Mouse (Mus musculus) spleen, postnatal 10 days (tissue): ENCODE results near the gene Rhou.

Experiments used
- DNase-seq, 2 experiments: peaks; one replicate each; pipeline ENCODE4 v3.0.0; 2021 to 2022; ENCODE audit warnings: low spot score in 2 of 2

The Rhou gene

GRCm38 (mm10) chr8:123649483-123649882 lies 4.2 kb upstream of the Rhou start:
- DNase-seq: no peak

GRCm38 (mm10) chr8:123651390-123652098 lies 2.2 kb upstream of the Rhou start:
- DNase-seq: no peak

- DNase-seq: no peak
These were observed 1.1 kb upstream of the Rhou start for GRCm38 (mm10) chr8:123652641-123653040.

GRCm38 (mm10) chr8:123653994-123654569 lies 353 bp downstream of the Rhou start:
- DNase-seq: peak; percentile 17 to 21

GRCm38 (mm10) chr8:123654763-123655162 lies 1.0 kb downstream of the Rhou start:
- DNase-seq: no peak

GRCm38 (mm10) chr8:123655351-123655779 lies 1.6 kb downstream of the Rhou start:
- no peak for DNase-seq

- DNase-seq: no peak
These were observed 4.1 kb downstream of the Rhou start for GRCm38 (mm10) chr8:123657826-123658225.

GRCm38 (mm10) chr8:123659469-123660057 lies 5.8 kb downstream of the Rhou start:
- DNase-seq: no peak

GRCm38 (mm10) chr8:123661515-123661914 lies 7.8 kb downstream of the Rhou start:
- DNase-seq: no peak

- no peak for DNase-seq
These were observed 11.9 kb downstream of the Rhou start for GRCm38 (mm10) chr8:123665580-123665979.

- no peak for DNase-seq
These were observed 13.1 kb downstream of the Rhou start for GRCm38 (mm10) chr8:123666832-123667231.

GRCm38 (mm10) chr8:123668681-123669080 lies 15.0 kb downstream of the Rhou start:
- DNase-seq: no peak

- no peak for DNase-seq
These were observed 17.0 kb downstream of the Rhou start for GRCm38 (mm10) chr8:123670766-123671165.

- DNase-seq: no peak
These were observed 17.7 kb downstream of the Rhou start for GRCm38 (mm10) chr8:123671454-123671853.

- no peak for DNase-seq
These were observed 18.9 kb downstream of the Rhou start for GRCm38 (mm10) chr8:123672648-123673047.

GRCm38 (mm10) chr8:123675611-123676010 lies 21.9 kb downstream of the Rhou start:
- no peak for DNase-seq

GRCm38 (mm10) chr8:123678390-123678789 lies 24.7 kb downstream of the Rhou start:
- no peak for DNase-seq

GRCm38 (mm10) chr8:123682073-123682761 lies 28.5 kb downstream of the Rhou start:
- peak in 1 of 2 experiments; percentile 27 for DNase-seq

GRCm38 (mm10) chr8:123683321-123683720 lies 29.6 kb downstream of the Rhou start:
- DNase-seq: no peak

- DNase-seq: no peak
These were observed 31.1 kb downstream of the Rhou start for GRCm38 (mm10) chr8:123684806-123685205.

- DNase-seq: no peak
These were observed 31.7 kb downstream of the Rhou start for GRCm38 (mm10) chr8:123685477-123685876.

- no peak for DNase-seq
These were observed 34.1 kb downstream of the Rhou start for GRCm38 (mm10) chr8:123687826-123688225.
